Mouse (Mus musculus) right cerebral cortex, postnatal 4 days (tissue): ENCODE results near the gene Gstp3.
A peak's percentile ranks its signal among the peaks of the same experiment; 100 is the strongest.
"Not testable (repeated sequence)": the region's sequence is repeated elsewhere in the genome, so short reads cannot be mapped to it uniquely, and the experiment has no call there.

Source experiments
- DNase-seq: peaks from one replicate; pipeline ENCODE4 v3.0.0-alpha.2; 2022

Gstp3 gene

DNA sequence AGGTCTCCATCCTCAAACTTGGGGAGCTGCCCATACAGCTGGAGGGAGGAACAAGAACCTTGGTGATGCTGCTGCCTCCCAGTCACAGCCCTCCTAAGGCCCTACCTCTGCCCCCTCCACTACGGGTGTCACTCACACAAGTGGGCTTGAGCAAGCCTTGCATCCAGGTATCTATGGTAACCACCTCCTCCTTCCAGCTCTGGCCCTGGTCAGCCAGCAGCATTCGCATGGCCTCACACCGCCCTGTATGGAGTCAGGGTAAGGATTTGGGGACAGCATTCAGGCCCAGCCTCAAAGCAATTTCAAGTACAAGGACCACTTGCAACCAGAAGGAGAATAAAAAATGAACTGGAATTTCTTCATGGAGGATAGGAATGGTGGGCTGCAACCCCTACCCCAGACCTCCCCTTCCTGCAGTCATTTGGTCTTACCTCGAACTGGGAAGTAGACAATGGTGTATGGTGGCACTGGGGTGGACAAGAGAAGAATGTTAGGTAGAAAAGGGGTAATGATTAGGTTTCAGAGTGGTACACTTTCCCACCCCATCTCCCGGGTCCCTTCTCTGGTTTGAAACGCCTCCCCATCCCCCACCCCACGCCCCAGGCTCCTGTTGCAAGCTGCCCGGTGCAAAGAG is 22.1 kb downstream of the Gstp3 start:
- not testable (repeated sequence) for DNase-seq

DNA sequence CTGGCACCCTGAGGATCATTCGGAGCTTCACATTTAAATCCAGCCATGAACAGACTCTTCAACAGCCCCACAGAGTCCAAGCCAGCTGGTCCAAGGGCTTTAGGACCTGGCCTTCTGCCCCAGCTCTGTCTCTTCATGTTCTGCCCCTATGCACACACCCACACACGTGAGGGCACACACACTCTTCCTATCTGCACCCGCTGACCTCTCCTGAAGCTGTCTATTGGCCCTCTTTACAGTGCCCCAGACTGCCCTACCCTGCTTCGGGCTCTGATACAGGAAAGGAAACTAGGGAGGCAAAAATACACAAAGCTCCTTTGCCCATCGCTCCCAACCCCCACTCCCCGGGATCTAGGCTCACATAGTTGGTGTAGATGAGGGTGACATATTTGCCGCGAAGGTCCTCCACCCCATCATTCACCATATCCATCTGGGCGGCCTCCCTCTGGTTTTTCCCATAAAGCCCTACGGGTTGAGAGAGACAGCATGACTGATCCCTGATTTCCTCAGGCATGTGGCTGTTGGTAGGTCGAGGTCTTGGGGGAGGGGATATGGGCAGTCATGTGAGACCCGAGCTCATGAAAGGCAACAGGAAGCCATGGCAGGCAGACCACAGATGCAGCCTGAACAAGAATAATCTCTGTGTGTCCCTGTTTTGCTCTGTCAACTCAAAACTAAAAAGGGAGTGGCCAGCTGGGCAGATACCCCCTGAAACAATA is 22.9 kb downstream of the Gstp3 start:
- DNase-seq = no peak

GRCm38 (mm10) chr19:4033742-4034141 is 25.6 kb downstream of the Gstp3 start:
- DNase-seq = no peak

- DNase-seq = no peak
Measured at GRCm38 (mm10) chr19:4033298-4033697, 26.1 kb downstream of the Gstp3 start.

- no peak for DNase-seq
Measured at GRCm38 (mm10) chr19:4032668-4033067, 26.7 kb downstream of the Gstp3 start.

- DNase-seq = no peak
Measured at GRCm38 (mm10) chr19:4027576-4027975, 31.8 kb downstream of the Gstp3 start.

DNA sequence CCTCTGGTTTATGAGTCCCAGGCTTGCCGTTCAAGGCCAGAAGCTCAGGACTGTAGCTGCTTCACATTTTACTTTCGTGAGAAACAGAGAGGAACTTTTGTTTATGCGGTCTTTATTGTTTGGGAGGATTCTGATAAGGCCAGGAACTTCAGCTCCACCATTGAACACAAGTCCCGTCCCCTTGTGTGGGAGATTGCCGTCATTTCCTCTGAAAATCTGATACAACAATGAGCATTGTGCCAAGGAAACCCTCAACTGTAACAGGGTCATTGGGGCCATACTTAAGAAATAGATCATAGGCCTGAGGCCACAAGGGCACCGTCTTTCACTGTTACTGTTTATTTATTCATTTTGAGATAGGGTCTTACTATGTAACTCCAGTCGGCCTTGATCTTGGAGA is 36.2 kb downstream of the Gstp3 start:
- no peak for DNase-seq

- peak; percentile 60 for DNase-seq
Measured at GRCm38 (mm10) chr19:4018743-4019583, 40.4 kb downstream of the Gstp3 start.

GRCm38 (mm10) chr19:4017921-4018587 is 41.3 kb downstream of the Gstp3 start:
- DNase-seq = no peak

- no peak for DNase-seq
Measured at GRCm38 (mm10) chr19:4015635-4016034, 43.7 kb downstream of the Gstp3 start.

DNA sequence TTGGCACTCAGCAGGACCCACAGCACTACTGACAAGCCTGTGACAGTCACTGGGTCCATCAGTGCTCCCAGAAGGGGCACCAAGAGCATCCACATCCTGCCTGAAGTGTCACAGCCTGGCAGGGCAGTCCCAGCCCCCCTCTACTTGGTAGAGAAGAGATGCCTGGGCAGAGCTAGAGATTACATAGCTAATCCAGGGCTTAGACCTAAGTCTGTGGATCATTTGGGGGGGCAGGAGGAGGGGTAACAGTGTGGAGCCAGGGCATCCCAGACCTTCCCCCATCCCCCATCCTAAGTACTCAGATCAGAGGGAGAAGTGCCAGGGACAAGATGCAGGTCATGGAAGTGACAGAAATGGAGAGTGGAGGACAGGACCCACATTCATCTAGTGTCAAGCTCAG is 44.6 kb downstream of the Gstp3 start:
- no peak for DNase-seq

GRCm38 (mm10) chr19:4013066-4013465 is 46.3 kb downstream of the Gstp3 start:
- DNase-seq = no peak

DNA sequence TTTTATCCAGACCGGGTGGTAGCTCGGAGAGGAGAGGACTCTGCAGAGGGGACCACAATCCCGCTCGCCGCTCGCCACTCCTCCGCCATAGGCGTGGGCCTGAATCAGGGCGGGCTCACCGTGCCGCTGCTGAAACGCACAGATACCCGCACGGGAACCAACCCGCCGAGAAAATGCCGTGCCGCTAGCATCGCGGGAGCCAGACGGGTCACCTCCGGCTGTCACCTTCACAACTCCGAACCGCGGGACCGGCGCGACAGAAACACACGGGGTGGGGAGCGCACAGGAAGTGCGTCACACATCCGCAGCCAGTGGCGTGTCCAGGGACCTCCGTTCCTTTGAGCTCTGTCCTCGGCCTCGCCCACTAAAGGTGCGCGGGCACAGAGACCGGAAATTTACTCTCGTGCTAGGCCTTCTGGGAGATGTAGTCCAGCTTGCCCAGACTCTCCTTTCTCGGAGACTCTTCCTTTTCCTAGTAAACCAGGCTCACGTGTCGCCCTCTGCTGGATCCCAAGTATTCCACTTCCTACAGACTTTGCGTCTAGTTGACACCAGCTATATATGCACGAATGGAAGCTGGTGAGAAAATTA is 46.8 kb downstream of the Gstp3 start, which contains the start of gene Ndufv1:
Gene Ndufv1, minus strand, starts transcription at position 375 of the 591 bp plus-strand sequence.
- DNase-seq = peak; percentile 95

GRCm38 (mm10) chr19:4011086-4011485 is 48.3 kb downstream of the Gstp3 start:
- DNase-seq = no peak
